Mouse (Mus musculus) spleen, postnatal 10 days (tissue): ENCODE data around the gene Wsb1.
"Not testable (repeated sequence)": the region's sequence is repeated elsewhere in the genome, so short reads cannot be mapped to it uniquely, and the experiment has no call there.

Experiments used
- DNase-seq, 2 experiments: peaks; one replicate each; pipeline ENCODE4 v3.0.0; 2021 to 2022; ENCODE audit warnings: low spot score in 2 of 2

Gene Wsb1

GRCm38 (mm10) chr11:79254391-79255098 is at the start of gene Wsb1:
Gene Wsb1, minus strand, starts transcription at chr11:79254671.
- DNase-seq, result peak; percentile 90 to 94

DNA sequence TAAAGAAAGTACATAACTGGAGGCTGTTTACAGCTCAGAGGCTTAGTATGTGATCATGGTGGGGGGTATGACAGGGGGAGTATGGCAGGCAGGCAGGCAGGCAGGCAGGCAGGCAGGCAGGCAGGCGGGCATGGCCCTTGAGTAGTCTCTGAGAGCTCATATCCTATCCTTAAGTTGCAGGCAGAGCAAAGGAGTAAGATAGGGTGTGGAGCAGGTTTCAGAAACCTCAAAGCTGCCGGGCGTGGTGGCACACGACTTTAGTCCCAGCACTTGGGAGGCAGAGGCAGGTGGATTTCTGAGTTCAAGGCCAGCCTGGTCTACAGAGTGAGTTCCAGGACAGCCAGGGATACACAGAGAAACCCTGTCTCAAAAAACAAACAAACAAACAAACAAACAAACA is 49.8 kb upstream of the Wsb1 start:
- DNase-seq, result not testable (repeated sequence)

DNA sequence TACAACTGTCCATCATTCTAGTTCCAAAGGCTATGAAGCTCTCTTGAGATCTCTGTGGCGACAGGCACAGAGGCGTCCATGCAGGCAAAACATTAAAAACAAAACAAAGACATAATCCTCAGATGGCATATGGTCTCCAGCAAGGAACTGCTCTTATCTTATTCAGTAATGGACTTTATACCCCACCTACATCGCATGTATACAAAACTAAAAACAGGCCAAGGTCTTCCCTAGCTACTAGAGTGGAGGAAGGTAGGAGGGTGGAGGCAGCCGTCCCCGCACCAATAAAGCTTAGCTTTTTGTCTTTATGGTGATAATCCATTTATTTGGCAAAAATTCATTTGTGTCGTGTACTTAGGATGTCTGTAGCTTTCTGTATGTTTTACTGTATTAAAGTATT is 48.6 kb upstream of the Wsb1 start:
- DNase-seq, result no peak

GRCm38 (mm10) chr11:79299719-79300431 is 45.4 kb upstream of the Wsb1 start:
- no peak for DNase-seq

DNA sequence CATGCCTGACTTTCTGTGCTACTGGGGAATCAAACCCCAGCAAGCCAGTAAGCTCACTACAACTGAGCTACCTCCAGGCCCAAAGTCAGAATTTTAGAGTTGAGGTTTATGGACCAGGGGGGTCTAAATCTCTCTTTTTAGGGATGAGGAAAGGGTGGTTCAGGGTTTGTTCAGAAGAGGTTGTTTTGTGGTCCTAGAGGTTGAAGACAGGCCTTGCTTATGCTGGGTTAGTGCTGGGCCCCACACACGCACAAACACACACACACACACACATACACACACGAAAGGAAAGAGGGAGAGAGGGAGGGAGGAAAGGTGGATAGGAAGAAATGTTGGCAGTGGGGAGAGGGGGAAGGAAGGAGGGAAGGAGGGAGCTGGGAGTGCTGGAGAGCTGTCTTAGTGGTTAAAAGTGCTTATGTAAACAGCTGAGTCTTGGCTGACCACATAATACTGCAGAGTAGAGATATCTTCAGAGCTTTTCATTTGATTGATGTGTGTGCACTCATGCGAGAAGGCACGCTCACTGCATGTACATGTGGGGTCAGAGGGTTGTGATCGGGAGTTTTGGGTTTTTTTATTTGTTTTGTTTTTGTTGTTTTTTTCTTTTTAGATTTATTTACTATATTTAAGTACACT is 42.5 kb upstream of the Wsb1 start, which contains the start of gene Gm9964:
Gm9964 (minus strand) TSS at position 51 of the 636 bp plus-strand sequence.
- no peak for DNase-seq

- DNase-seq, result peak in 1 of 2 experiments; percentile 63
Measured at GRCm38 (mm10) chr11:79296167-79296566, 41.7 kb upstream of the Wsb1 start.

DNA sequence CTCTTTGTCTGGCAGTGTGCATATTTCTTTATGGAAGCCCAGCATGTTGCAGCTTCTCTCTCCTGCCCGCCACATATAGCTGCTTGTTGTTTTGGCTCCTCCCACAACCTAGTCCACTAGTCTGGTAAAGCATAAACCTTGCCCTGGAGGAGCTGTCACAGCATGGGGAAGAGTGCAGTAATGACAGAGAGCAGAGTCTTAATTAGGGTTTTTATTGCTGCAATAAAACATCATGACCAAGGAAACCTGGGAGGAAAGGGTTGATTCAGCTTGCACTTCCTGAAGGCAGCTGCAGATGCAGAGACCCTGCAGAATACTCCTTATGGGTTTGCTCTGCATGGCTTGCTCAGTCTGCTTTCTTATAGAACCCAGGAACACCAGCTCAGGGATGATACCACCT is 39.5 kb upstream of the Wsb1 start:
- DNase-seq, result no peak

DNA sequence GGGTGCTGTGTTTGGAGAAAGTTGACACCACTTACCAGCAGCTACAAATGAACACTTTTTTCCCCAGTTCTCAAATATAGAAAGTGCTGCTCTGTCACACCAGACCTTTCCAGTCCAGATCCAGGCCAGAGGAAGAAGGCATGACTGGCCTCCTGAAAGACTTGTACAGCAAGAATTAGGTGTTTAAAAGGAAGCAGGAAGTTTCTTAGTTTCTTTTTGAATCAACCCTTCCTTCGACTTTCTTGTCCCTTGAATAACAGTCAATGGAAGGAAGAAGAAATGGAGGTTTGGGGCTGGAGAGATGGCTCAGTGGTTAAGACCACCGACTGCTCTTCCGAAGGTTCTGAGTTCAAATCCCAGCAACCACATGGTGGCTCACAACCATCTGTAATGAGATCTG is 38.6 kb upstream of the Wsb1 start:
- DNase-seq, result no peak

DNA sequence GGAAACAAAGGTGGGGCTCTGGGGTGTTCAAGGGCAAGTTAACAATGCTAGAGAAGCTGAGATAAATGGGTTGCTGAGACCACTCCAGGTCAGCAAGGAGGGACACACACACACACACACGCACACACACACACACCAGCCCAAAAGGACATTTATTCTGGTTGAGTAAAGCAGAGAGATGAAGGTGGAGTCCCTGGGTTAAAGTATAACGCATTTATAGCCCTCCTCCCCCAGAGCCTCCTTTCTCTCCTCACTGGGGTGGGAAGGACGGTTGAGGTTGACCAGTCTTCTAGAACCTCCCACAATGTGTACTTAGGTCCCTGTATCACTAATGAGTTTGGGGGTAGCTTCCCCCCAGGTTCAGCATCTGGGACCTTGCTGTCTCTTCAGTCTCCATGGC is 37.7 kb upstream of the Wsb1 start:
- DNase-seq, result no peak

DNA sequence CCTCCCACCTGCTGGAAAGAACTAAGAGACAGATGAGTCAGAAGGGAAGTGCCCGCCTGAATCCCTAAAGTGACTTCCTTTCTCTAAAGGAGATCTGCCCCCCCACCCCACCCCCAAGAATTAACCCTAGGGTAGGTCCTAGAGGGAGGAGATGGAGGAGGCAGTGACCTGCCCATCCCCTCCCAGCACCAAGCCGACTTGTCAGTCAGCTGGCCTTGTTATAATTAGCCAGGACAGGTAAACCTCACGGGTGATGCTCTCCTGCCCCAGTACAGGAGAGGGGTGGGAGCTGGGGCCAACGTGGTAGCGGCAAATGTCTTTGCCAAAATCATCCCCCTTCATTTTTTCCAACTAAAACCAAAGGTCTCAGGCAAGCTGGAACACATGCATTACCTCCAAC is 37.2 kb upstream of the Wsb1 start:
- no peak for DNase-seq

DNA sequence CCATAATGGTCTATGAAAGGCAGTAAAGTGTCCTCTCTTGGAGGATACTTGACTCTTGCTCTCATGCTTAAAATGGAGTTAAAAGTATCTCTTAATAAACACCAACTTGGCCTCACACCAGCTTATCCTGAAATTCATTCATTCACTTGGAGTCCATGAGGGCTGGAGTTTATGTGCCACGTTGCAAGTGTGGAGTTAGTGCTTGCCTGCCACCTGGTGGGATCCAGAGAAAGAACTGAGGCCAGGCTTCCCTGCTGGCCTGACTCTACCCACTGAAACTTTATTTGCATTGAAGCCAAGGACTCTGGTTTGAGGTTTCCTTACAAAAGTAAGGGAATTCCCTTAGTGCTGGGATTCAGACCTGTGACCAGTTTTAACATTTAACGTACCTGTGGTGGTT is 36.0 kb upstream of the Wsb1 start:
- peak in 1 of 2 experiments; percentile 25 for DNase-seq

DNA sequence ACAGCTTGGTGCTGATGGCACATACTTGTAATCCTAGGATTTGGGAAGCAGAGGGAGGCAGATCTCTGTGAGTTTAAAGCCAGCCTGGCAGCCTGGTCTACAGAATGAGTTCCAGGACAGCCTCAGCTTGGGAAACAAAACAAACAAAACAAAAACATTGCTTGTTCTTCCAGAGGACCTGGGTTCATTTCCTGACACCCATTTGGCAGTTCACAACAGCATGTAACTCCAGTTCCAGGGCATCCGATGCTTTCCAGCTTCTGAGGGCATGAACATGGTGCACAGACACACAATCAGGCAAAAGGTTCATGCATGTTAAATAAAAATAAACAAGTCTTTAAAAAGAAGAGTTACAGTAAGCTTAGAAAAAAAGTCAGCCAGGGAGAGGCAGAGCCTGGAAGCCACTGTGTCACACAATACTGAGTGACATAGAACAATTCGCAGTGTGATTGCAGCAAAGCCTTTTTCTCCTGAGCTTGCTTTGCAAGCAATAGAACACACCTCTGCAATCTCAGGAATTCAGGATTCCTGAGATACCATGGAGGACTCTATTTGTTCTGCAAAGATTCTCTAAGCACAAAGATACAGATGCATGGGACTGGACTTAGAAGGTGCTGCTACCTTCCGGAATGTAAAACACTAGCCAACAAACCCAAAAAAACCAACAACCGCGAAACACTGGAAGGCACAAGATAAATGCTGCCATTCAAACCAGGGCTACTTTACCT is 34.6 kb upstream of the Wsb1 start:
- no peak for DNase-seq

DNA sequence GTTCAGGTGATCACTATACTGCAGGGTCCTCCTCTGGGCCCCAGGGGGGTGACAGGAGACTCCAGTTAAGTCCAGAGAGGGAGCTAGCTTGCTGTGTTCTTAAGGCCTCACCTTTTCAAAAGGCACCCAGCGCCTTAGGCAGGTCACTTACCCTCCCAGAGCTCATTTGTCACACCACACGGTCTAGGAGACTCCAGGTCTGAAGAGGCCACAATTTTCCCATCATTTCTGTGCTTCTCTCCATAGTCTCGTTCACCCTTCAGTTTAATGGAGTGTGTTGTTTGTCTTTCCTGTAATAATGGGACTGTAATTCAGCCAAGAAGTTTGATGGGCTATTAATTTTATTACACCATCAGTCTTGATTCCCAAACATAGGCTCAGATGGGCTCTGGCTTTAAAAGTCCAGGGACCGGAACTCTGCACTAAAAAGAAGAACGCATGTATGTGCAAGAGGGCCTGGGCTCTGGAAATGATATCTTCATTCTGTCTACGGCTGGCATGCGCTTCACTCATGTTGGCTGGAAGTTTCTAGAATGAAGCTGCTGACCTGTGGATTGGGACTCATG is 33.9 kb upstream of the Wsb1 start:
- DNase-seq, result peak in 1 of 2 experiments; percentile 20

- DNase-seq, result peak in 1 of 2 experiments; percentile 33
Measured at GRCm38 (mm10) chr11:79287447-79287846, 33.0 kb upstream of the Wsb1 start.

DNA sequence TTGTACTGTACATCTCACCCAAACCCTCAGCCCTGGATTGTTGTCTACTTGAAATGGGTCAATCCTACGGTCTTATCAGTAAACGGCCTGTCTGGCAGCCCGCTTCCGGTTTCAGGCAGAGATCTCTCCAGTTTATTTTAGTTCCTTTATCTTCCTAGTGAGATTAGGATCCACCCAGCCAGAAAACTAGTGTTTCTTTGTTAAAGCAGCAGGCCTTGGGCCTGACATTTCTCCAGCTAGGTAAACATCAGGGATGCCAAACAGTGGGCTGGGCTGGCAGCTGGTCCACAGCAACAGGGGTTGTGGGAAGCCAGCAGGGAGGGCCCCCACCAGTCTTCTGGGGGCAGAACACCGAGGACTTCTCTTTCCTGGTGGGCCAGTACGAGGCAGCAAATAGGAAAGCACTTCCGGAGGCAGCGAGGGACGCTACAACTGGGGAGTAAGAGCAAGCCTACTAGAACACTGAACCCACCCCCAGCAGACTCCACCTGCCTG is 31.9 kb upstream of the Wsb1 start:
- no peak for DNase-seq

GRCm38 (mm10) chr11:79283350-79284030 is 29.0 kb upstream of the Wsb1 start:
- no peak for DNase-seq

- DNase-seq, result no peak
Measured at GRCm38 (mm10) chr11:79281396-79281795, 26.9 kb upstream of the Wsb1 start.

- no peak for DNase-seq
Measured at GRCm38 (mm10) chr11:79279732-79280405, 25.4 kb upstream of the Wsb1 start.

DNA sequence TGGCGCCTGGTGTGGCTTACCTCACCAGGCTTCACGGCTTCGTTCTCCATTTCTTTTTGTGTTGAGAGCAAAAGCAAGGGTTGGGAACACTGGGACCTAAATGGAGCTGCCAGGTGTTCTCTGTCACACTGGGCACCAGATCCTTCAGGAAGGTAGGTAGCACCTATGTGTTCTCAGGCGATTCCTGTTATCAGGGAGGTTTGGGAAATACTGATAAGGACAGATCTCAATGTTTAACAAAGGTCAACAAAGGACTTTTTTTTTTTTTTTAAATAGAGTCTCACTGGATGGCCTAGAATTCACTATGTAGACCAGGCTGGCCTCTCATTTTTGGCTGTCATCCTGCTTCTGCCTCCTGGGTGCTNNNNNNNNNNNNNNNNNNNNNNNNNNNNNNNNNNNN is 19.3 kb upstream of the Wsb1 start:
- DNase-seq, result no peak

GRCm38 (mm10) chr11:79273039-79273438 is 18.6 kb upstream of the Wsb1 start:
- DNase-seq, result no peak
